Mouse (Mus musculus) neural tube, embryonic 13.5 days (tissue): ENCODE results near the gene Olfr247. TPM values are rescaled to one million over a fixed set of nuclear protein-coding genes. Genes with fewer than 3 reads are reported as not detected.
"Not testable (repeated sequence)": the region's sequence is repeated elsewhere in the genome, so short reads cannot be mapped to it uniquely, and the experiment has no call there.

Source experiments
- ATAC-seq: fragments of 200-750 bp; cut with Nextera tagmentation; 2 replicates; pipeline ENCODE4 v1.8.0; 2017; ENCODE audit warnings: low read depth, mild to moderate bottlenecking, moderate TSS enrichment, moderate library complexity
- H3K27ac ChIP-seq: fragments of 300-500 bp; sonication (generic); replicated peaks from 2 replicates; pipeline ENCODE4 v1.5.1; 2015; ENCODE audit warnings: moderate library complexity, mild to moderate bottlenecking, inconsistent platforms
- H3K27me3 ChIP-seq: fragments of 300-500 bp; sonication (generic); 2 replicates; pipeline ENCODE4 v1.6.1; 2015; ENCODE audit warnings: mild to moderate bottlenecking, inconsistent platforms
- H3K36me3 ChIP-seq: fragments of 300-500 bp; sonication (generic); 2 replicates; pipeline ENCODE4 v1.6.1; 2015; ENCODE audit warnings: mild to moderate bottlenecking, inconsistent platforms
- H3K4me1 ChIP-seq: fragments of 300-500 bp; sonication (generic); replicated peaks from 2 replicates; pipeline ENCODE4 v1.6.1; 2015; ENCODE audit warnings: inconsistent platforms
- H3K4me2 ChIP-seq: fragments of 300-500 bp; sonication (generic); 2 replicates; pipeline ENCODE4 v1.6.1; 2015; ENCODE audit warnings: inconsistent platforms, mild to moderate bottlenecking, moderate library complexity
- H3K4me3 ChIP-seq: fragments of 300-500 bp; sonication (generic); 2 replicates; pipeline ENCODE4 v1.5.1; 2015; ENCODE audit warnings: mild to moderate bottlenecking, inconsistent platforms
- H3K9ac ChIP-seq: fragments of 300-500 bp; sonication (generic); 2 replicates; pipeline ENCODE4 v1.6.1; 2015; ENCODE audit warnings: moderate library complexity, mild to moderate bottlenecking, inconsistent platforms
- H3K9me3 ChIP-seq: fragments of 300-500 bp; sonication (generic); 2 replicates; pipeline ENCODE4 v1.6.1; 2016; ENCODE audit warnings: inconsistent platforms
- WGBS: fragments of 180-500 bp; shearing (Covaris S2); methylation state at CpG from one replicate; pipeline ENCODE4 v1.1.7; 2015; 5-methylcytosine and 5-hydroxymethylcytosine counted together
- polyA plus RNA-seq: library from polyadenylated mRNA; unstranded; fragments of >200 nt; fragmentation: Nextera tagmentation; extraction: Ambion mirVana; gene quantifications from 2 replicates; pipeline ENCODE4 v1.2.1, GENCODE M21; 2015

The Olfr247 gene
- not detected in 2 replicates for polyA plus RNA-seq

DNA sequence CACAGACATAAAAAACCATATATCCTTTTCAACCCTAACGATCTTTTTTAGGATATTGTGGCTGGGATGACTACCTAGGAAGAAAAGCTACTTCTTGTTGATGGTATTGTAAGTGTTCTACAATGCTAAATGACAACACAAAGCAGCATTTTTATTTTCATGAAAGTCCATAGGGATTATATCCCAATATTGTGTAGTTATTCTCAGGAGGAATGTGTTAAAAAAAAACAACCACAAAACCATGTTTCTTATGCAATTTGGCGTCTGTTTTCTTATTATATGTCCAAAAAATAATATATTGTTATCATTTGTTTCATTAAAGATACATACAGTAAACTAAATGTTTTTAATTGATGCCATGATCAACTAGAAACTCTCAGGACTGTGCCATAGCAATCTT lies at the start of gene Olfr247:
Gene Olfr247 (minus strand): TSS at position 101 of the 400 bp plus-strand sequence.
- not testable (repeated sequence) for H3K27ac ChIP-seq, H3K9me3 ChIP-seq, H3K4me1 ChIP-seq, H3K27me3 ChIP-seq, H3K36me3 ChIP-seq, ATAC-seq, H3K9ac ChIP-seq, H3K4me2 ChIP-seq, H3K4me3 ChIP-seq
- WGBS = no CpG with 5 or more reads among the region's 2 CpGs

DNA sequence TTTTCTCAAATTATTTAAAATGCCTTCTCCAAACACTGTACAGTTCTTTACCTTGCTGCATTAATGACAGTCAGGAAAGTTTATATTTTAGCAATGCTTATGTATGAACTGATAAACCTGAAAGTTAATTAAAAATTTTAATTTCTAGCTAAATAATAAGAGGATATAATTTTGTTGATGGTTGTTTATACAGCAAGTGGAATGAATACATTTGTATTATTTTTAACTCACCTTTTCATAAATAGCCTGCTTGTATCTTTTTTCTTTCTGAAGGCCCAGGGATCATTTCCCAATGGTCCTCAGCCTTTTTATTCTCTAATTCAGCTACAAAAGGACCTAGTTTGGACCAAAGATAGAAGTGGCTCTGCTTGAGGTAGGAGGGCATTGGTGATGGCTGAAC lies 36.4 kb upstream of the Olfr247 start, which contains the start of gene Olfr820:
Gene Olfr820 (plus strand): TSS at position 301 of the 400 bp plus-strand sequence.
- Histone ChIP-seq H3K4me3 (no peak within 1 kb of the TSS), H3K9me3 (no peaks in the 10 kb centered on the region), H3K9ac (no peak within 1 kb of the TSS), H3K27me3 (no peaks in the 10 kb centered on the region), H3K4me1 (no peaks in the 10 kb centered on the region), H3K36me3 (no peaks in the 10 kb centered on the region), H3K27ac (no peak within 1 kb of the TSS), H3K4me2 (no peak within 1 kb of the TSS)
- no peak for ATAC-seq

DNA sequence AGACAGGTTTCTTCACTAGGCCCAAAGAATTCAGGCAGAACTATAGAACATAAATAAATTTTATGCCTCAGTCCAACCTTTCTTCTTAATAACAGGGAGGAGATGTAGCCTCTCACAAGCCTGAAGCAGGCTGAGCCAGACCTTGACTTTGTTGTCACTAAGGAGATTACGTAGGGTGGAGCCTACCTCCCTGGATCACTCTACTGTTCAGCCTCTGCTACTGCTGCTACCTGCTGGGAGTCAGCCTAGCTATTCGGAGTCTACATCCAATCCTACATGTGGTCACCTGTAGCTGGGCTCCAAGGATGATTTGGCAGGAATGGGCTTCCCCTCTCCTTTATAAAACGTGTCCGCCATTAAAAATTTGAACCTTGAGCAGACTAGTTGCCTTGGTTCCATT lies 29.4 kb upstream of the Olfr247 start:
- not testable (repeated sequence) for H3K4me3 ChIP-seq, ATAC-seq, H3K9me3 ChIP-seq, H3K27ac ChIP-seq, H3K4me1 ChIP-seq, H3K4me2 ChIP-seq, H3K9ac ChIP-seq, H3K36me3 ChIP-seq, H3K27me3 ChIP-seq
- 84% methylated on average over 4 of the region's 4 CpGs for WGBS

DNA sequence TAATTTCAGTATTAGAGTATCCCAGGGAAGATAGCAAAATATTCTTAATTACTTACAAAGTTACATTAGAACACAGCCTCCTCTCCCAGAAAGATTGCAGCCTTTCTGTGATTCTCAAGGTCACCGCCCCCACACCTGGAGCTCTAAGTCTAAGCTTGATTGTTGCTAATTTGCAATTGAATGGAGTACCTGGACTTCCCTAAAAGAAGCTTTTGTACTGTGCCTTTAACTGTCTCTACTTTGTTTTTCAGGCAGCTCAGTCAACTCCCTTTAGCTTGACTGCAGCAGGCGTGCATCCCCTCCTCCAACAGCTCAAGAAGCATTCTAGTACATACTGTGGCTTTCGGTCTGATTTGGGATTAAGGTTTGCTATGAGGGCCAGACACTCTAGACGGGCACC lies 28.2 kb upstream of the Olfr247 start:
- not testable (repeated sequence) for H3K9ac ChIP-seq, H3K27ac ChIP-seq, H3K36me3 ChIP-seq, ATAC-seq, H3K4me2 ChIP-seq, H3K9me3 ChIP-seq, H3K4me1 ChIP-seq, H3K27me3 ChIP-seq, H3K4me3 ChIP-seq
- 86% methylated on average over 4 of the region's 4 CpGs for WGBS

DNA sequence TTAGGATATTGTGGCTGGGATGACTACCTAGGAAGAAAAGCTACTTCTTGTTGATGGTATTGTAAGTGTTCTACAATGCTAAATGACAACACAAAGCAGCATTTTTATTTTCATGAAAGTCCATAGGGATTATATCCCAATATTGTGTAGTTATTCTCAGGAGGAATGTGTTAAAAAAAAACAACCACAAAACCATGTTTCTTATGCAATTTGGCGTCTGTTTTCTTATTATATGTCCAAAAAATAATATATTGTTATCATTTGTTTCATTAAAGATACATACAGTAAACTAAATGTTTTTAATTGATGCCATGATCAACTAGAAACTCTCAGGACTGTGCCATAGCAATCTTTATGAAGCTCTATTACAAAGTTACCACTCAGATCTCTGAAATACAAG lies 9.0 kb upstream of the Olfr247 start, which contains the start of gene Gm10310:
Gene Gm10310 (minus strand): TSS at position 101 of the 400 bp plus-strand sequence.
- not testable (repeated sequence) for ATAC-seq, H3K27me3 ChIP-seq, H3K9ac ChIP-seq, H3K4me3 ChIP-seq, H3K9me3 ChIP-seq, H3K27ac ChIP-seq, H3K36me3 ChIP-seq, H3K4me2 ChIP-seq, H3K4me1 ChIP-seq
- no CpG with 5 or more reads among the region's 1 CpGs for WGBS

DNA sequence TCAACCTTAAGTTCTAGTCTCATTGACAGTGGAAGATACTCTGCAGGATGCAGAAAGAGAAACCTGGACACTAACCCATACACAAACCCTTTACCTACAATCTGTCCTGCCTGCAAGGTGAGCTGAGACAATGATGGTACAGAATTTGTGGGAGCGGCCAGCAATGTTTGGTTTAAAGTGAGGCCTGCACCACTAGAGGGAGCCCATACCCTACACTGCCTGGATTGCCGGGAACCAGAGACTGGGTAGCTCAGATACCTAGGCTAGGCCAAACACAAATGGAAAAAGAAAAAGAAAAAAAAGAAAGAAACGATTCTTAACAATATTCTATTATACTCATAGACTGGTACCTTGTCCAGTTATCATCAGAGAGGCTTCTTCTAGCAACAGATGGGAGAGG lies 5.9 kb upstream of the Olfr247 start:
- not testable (repeated sequence) for H3K4me1 ChIP-seq, H3K4me3 ChIP-seq, H3K4me2 ChIP-seq, H3K27ac ChIP-seq, H3K9ac ChIP-seq, H3K36me3 ChIP-seq, H3K27me3 ChIP-seq, H3K9me3 ChIP-seq, ATAC-seq
- WGBS = no CpG with 5 or more reads among the region's 3 CpGs

DNA sequence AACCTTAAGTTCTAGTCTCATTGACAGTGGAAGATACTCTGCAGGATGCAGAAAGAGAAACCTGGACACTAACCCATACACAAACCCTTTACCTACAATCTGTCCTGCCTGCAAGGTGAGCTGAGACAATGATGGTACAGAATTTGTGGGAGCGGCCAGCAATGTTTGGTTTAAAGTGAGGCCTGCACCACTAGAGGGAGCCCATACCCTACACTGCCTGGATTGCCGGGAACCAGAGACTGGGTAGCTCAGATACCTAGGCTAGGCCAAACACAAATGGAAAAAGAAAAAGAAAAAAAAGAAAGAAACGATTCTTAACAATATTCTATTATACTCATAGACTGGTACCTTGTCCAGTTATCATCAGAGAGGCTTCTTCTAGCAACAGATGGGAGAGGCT lies 2.9 kb downstream of the Olfr247 start:
- H3K9ac ChIP-seq, H3K27ac ChIP-seq, ATAC-seq, H3K36me3 ChIP-seq, H3K4me1 ChIP-seq, H3K4me3 ChIP-seq, H3K27me3 ChIP-seq, H3K4me2 ChIP-seq, H3K9me3 ChIP-seq: not testable (repeated sequence)
- no CpG with 5 or more reads among the region's 3 CpGs for WGBS

DNA sequence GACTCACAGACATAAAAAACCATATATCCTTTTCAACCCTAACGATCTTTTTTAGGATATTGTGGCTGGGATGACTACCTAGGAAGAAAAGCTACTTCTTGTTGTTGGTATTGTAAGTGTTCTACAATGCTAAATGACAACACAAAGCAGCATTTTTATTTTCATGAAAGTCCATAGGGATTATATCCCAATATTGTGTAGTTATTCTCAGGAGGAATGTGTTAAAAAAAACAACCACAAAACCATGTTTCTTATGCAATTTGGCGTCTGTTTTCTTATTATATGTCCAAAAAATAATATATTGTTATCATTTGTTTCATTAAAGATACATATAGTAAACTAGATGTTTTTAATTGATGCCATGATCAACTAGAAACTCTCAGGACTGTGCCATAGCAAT lies 8.8 kb downstream of the Olfr247 start, which contains the start of gene Olfr819:
Gene Olfr819 (minus strand): TSS at position 101 of the 400 bp plus-strand sequence.
- not testable (repeated sequence) for H3K9ac ChIP-seq, H3K27ac ChIP-seq, H3K4me1 ChIP-seq, H3K36me3 ChIP-seq, ATAC-seq, H3K4me2 ChIP-seq, H3K27me3 ChIP-seq, H3K9me3 ChIP-seq, H3K4me3 ChIP-seq
- whole genome bisulfite sequencing = 83% methylated on average over 2 of the region's 2 CpGs

DNA sequence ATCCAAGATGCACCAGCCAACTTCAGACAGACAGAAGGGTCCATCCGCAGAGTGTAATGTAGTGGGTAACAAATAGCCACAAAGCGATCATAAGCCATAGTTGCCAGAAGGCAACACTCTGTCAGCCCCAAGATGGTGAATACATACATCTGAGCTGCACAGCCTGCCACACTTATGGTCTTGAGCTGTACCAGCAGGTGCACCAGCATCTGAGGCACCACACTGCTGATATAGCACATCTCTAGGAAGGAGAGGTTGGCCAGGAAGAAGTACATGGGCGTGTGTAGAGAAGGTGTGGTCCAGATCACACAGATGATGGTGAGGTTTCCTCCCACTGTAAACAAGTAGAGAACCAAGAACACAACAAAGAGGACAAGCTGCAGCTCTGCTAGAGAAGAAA lies 9.7 kb downstream of the Olfr247 start:
- not testable (repeated sequence) for H3K9ac ChIP-seq, H3K4me1 ChIP-seq, H3K4me2 ChIP-seq, ATAC-seq, H3K9me3 ChIP-seq, H3K4me3 ChIP-seq, H3K27ac ChIP-seq, H3K36me3 ChIP-seq, H3K27me3 ChIP-seq
- 97% methylated on average over 2 of the region's 3 CpGs for WGBS

DNA sequence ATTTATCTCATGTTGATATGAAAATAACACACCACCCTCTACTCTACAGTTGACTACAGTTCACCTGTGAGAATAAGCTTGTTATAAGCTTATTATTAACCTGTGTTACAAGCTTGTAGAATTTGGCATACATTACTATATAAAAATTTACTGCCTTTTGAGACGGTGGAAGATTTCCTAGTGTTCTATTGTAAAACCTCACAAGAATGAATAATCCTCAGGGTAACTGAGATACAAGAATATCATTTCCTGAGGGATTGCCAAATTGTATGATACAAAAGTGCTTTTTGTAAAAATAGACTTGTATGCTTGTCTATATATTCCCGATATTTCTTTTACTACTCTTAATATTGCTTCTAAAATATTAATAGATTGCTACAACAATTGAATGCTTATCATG lies 26.9 kb downstream of the Olfr247 start, which contains the start of gene Olfr818:
Gene Olfr818 (minus strand): TSS at position 101 of the 400 bp plus-strand sequence.
- no peak within 1 kb of the TSS for H3K4me3 ChIP-seq
- no peak for ATAC-seq
- H3K4me2 ChIP-seq = no peak within 1 kb of the TSS
- no peak within 1 kb of the TSS for H3K9ac ChIP-seq
- H3K36me3 ChIP-seq = no peaks in the 10 kb centered on the region
- no peaks in the 10 kb centered on the region for H3K9me3 ChIP-seq
- WGBS = 88% methylated on average over 2 of the region's 2 CpGs
- H3K27me3 ChIP-seq = no peaks in the 10 kb centered on the region
- no peaks in the 10 kb centered on the region for H3K4me1 ChIP-seq
- no peak within 1 kb of the TSS for H3K27ac ChIP-seq

Other genes with a start within 250 kb of the Olfr247 start
- not detected in 2 replicates for gene Olfr805, start 246.8 kb downstream of the Olfr247 start, polyA plus RNA-seq
- gene Olfr806, start 234.2 kb downstream of the Olfr247 start, polyA plus RNA-seq = not detected in 2 replicates
- gene Olfr807, start 218.3 kb downstream of the Olfr247 start, polyA plus RNA-seq = not detected in 2 replicates
- gene Olfr808, start 210.7 kb downstream of the Olfr247 start, polyA plus RNA-seq = not detected in 2 replicates
- gene Olfr809, start 201.5 kb downstream of the Olfr247 start, polyA plus RNA-seq = not detected in 2 replicates
- not detected in 2 replicates for gene Olfr810, start 181.2 kb downstream of the Olfr247 start, polyA plus RNA-seq
- gene Olfr811, start 171.7 kb downstream of the Olfr247 start, polyA plus RNA-seq = not detected in 2 replicates
- gene Olfr812, start 130.0 kb downstream of the Olfr247 start, polyA plus RNA-seq = not detected in 2 replicates
- gene Olfr813, start 120.8 kb downstream of the Olfr247 start, polyA plus RNA-seq = not detected in 2 replicates
- not detected in 2 replicates for gene Olfr814, start 96.3 kb downstream of the Olfr247 start, polyA plus RNA-seq
- gene Olfr815, start 70.3 kb downstream of the Olfr247 start, polyA plus RNA-seq = not detected in 2 replicates
- not detected in 2 replicates for gene Olfr816, start 60.5 kb downstream of the Olfr247 start, polyA plus RNA-seq
- gene Olfr818, start 27.0 kb downstream of the Olfr247 start, polyA plus RNA-seq = not detected in 2 replicates
- gene Olfr819, start 8.9 kb downstream of the Olfr247 start, polyA plus RNA-seq = not detected in 2 replicates
- not detected in 2 replicates for gene Gm10310, start 8.9 kb upstream of the Olfr247 start, polyA plus RNA-seq
- gene Olfr820, start 36.5 kb upstream of the Olfr247 start, polyA plus RNA-seq = not detected in 2 replicates
- not detected in 2 replicates for gene Olfr821, start 54.2 kb upstream of the Olfr247 start, polyA plus RNA-seq
- not detected in 2 replicates for gene Olfr822, start 95.1 kb upstream of the Olfr247 start, polyA plus RNA-seq
- gene Olfr823, start 139.2 kb upstream of the Olfr247 start, polyA plus RNA-seq = not detected in 2 replicates
- gene Olfr824, start 153.9 kb upstream of the Olfr247 start, polyA plus RNA-seq = not detected in 2 replicates
- not detected in 2 replicates for gene Olfr825, start 190.6 kb upstream of the Olfr247 start, polyA plus RNA-seq
- not detected in 2 replicates for gene Olfr826, start 208.0 kb upstream of the Olfr247 start, polyA plus RNA-seq
- not detected in 2 replicates for gene Olfr827, start 238.3 kb upstream of the Olfr247 start, polyA plus RNA-seq